Mouse (Mus musculus): ENCODE results near the gene Gm10226.
"Not testable (repeated sequence)": the region's sequence is repeated elsewhere in the genome, so short reads cannot be mapped to it uniquely, and the experiment has no call there.

- not testable (repeated sequence) for TF ChIP-seq CTCF, EP300 (IDR thresholded peaks at IDR 0.05)
Measured at GRCm38 (mm10) chr17:21678826-21679225, 12.8 kb upstream of the Gm10226 start.

Measured in lung, postnatal 0 days (tissue).